Mouse (Mus musculus) liver, embryonic 14.5 days (tissue): ENCODE results near the gene Tbc1d10a.

Experiments used
- CTCF ChIP-seq: IDR thresholded peaks from 2 replicates; pipeline ENCODE4 v1.5.1; 2016; ENCODE audit warnings: antibody characterized with exemption, low read depth, control low read depth
- EP300 ChIP-seq: IDR thresholded peaks from 2 replicates; pipeline ENCODE4 v1.6.1; 2016; ENCODE audit warnings: antibody characterized with exemption, low read depth

DNA sequence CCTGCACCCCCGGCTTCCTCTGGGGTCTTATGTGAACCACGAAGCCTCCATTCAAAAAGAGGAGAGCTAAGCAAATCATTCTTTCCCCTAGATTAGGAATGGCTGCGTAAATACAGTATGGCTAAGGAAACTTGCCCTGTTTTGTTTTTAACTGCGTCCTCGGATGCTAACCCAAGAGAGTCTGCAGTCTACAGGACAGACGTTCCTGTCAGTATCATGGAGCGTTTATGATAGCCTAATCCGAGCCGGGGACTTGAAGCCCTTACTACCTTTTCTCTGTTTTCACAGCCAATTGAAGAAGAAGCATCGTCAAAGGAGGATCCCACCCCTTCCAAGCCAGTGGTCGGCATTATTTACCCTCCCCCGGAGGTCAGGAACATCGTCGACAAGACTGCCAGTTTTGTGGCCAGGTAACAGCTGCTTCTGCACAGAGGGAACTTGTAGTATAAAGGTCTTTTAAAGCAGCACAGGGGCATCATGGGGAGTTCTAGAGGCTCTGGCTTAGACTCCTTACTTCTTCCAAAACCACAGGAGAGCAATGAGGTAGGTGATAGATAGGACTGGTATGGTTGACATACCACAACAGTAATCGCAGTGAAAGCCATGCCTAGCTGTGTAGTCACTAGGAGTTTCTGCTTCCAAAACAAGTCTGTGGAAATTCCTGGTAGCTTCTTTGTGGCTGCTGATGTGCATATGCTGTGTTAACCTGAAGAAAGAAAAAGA, 25.7 kb upstream of the Tbc1d10a start:
- TF ChIP-seq CTCF (no peak), EP300 (no peak)
